Mouse (Mus musculus) thymus, adult 2 months (tissue): ENCODE measurements around the gene Ttn.

Experiments used
- CTCF ChIP-seq: fragments of 200-500 bp; IDR thresholded peaks from 2 replicates; pipeline ENCODE4 v1.5.1; 2012; ENCODE audit warnings: mild to moderate bottlenecking, control low read depth, low read length, moderate library complexity, borderline replicate concordance; ENCODE audit not compliant: control insufficient read depth, poor library complexity, insufficient read depth; ENCODE audit errors: extremely low read depth
- POLR2A ChIP-seq: fragments of 200-500 bp; IDR thresholded peaks from 2 replicates; pipeline ENCODE4 v1.6.1; 2012; ENCODE audit warnings: mild to moderate bottlenecking, low read length, control low read depth, moderate library complexity; ENCODE audit not compliant: control insufficient read depth, poor library complexity, insufficient read depth; ENCODE audit errors: extremely low read depth

GRCm38 (mm10) chr2:76901476-76902086, 80.8 kb downstream of the Ttn start:
- TF ChIP-seq CTCF: no peak
- no peak for TF ChIP-seq POLR2A
